Mouse (Mus musculus) bone marrow macrophage, adult 2 months (primary cell): ENCODE measurements at regions not wholly inside any gene's neighbourhood (a gene's known extent, or its start where the extent isn't known, plus 50 kb on each side); places are given as distances from the start of the nearest gene placed in this dataset.

Source experiments
- CTCF ChIP-seq: IDR thresholded peaks from 2 replicates; pipeline ENCODE4 v1.5.1; 2012; ENCODE audit warnings: low read depth, mild to moderate bottlenecking, low read length, moderate library complexity
- POLR2A ChIP-seq: IDR thresholded peaks from 2 replicates; pipeline ENCODE4 v1.6.1; 2012; ENCODE audit warnings: mild to moderate bottlenecking, low read depth, low read length, borderline replicate concordance

DNA sequence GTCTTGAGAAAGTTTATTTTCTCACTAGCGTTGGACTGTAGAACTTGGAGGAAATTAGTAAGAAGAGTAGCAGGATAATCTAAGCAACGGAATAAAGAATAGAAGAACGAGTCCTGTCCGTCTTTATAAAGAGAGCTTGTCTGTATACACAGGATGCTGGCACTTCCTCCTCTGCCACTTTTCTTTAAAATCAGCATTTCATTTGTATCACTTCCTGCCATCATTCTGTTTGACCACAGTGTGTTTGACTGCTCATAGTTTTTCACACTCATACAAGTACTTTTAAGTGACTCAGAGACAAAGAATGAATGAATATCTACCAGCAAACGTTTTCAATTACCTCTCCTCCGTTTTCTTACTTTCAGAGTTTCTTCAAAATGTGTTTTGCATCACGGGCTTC, 461.0 kb upstream of the Cntn3 start:
- TF ChIP-seq CTCF (no peak), POLR2A (no peak)
